Mouse (Mus musculus): ENCODE data around the gene Slc7a11.

Slc7a11 gene

DNA sequence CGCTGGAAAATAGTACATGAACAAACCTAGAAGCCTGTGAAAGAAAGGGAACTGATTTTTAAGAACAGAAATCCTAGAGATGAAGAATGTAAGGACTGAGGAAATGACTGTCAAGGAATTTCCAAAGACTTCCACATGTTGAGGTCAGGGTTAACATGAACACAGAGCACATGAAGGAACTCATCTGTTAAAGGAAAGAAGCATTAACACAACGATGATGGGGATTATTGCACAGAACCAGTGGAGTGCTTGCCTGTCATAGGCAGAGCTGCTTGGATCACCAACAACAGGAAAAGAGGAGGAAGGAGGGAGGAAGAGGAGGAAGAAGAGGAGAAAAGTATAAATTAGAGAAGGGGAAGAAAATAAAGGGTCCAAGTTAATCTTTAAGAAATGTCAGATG, 223.0 kb downstream of the Slc7a11 start:
- in situ Hi-C loops (cut with MseI, MboI), result no loop called here

DNA sequence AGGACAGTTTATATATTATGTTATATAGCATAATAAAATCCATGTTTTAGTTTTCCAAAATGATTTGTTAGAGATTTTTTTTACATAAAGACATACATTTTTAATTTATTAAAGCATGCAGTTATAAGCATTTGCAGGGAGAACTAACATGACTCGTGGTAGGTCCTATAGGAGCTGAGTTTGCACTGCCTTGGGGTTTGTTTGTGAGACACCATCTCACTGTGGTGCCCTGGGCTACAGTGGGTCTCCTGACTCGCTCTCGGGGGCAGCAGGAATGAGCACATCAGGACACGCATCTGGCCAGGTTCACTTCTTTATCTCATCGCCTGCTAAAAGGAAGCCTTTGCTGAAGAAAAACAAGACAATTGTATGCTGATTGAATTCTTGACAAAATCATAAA, 257.0 kb downstream of the Slc7a11 start:
- in situ Hi-C loops (cut with MseI, MboI), result no loop called here

DNA sequence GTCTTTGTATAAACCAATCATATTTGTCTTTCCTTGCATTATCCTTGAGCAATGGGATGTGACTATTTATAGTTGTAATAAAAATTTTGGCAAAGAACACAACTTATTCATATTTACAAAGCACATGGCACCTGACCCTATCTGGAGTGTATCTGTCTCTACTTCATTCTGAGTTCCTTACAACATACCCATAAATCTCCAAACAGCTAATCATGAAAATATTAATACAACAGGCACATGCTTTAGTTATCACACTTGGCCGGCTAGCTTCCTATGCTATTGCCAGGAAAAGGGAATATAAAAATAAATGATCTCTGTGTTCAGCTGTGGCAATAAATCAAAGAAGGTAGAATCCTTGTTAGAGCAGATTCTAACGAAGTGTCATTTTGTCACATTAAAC, 257.5 kb downstream of the Slc7a11 start:
- in situ Hi-C loops (cut with MseI, MboI), result no loop called here

DNA sequence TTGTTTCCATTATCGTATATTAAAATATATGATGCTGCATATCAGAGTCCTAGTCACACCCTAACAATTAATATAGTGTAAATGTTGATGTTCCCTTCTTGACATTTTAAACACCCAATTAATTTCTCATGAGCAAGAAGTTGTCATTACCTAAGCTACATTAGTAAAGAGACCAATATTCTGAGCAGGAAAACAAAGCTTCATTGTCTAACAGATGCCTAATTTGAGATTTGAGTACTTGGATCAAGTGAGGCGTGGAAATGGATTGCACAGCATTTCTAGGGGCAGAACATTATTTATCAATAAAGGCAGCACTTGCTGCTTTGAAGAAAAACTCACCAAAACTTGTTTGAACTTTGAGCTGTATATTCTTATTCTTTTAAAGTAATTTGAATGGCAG, 282.7 kb downstream of the Slc7a11 start:
- in situ Hi-C loops (cut with MseI, MboI), result no loop called here

DNA sequence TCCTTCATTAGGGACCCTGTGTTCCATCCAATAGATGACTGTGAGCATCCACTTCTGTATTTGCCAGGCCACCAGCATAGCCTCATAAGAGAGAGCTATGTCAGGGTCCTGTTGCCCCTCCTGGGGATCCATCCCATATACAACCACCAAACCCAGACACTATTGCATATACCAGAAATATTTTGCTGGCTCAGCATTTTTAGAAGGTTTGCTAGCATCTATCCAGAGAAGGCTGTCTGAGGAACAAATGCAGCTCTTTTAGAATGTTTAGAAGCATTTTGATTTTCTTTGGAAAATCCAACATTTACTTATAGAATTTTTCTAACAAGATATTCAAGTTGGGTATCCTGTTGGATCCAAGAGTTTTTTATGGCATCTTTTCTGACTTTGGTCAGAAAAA, 299.3 kb downstream of the Slc7a11 start:
- in situ Hi-C loops (cut with MseI, MboI), result no loop called here

DNA sequence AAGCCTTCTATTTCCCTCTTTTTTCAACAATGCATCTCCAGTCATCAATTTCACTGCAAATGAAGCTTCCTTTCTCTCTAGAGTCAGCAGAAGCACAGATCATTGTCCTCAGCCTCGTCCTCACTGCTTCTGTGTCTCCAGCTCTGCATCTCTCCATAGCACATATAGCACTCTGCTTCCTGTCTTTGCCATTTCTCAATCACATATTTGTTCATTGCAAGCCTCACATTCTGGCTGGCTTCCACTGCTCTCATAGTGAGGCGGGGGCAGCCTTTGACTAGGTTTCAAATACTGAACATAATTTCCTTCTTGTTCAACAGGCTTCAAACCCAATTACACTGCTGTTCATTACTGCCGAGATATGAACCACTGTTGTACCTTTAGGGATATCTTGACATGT, 305.1 kb downstream of the Slc7a11 start:
- in situ Hi-C loops (cut with MseI, MboI), result no loop called here

DNA sequence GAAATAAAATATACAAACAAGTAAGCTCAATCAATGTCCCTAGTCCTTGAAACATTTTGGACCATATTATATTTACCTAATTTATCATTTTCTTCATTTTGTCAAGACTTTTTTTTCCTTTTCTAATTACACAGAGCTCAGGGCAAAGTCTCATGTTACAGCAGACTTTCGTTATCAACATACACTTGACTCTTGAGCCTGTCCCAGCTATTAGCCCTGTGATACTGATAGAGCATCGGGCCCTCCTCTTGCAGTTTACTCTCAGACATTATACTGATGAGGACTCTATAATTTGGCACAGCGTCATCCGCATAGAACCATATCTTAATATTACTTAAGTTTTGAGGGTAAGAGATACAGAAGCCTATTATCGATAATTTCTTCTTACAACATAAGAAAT, 311.2 kb downstream of the Slc7a11 start:
- in situ Hi-C loops (cut with MseI, MboI), result no loop called here

DNA sequence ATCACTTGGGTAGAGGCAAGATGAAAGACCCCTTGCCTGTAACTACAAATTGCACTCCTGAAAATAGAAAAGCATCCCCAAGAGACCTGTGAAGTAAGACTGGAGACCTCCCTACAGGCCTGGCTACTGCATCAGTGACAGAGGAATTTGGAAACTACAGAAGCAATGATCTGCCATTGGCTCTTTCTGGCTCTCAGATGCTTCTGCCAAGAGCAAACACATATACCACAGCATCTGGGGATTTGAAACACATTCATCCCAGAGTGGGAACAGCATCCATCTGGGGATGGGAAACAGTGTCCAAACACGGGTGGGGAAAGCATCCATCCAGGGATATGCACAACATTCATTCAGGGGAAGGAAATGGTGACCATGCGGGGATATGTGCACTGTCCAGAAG, 313.1 kb downstream of the Slc7a11 start:
- in situ Hi-C loops (cut with MseI, MboI), result no loop called here

DNA sequence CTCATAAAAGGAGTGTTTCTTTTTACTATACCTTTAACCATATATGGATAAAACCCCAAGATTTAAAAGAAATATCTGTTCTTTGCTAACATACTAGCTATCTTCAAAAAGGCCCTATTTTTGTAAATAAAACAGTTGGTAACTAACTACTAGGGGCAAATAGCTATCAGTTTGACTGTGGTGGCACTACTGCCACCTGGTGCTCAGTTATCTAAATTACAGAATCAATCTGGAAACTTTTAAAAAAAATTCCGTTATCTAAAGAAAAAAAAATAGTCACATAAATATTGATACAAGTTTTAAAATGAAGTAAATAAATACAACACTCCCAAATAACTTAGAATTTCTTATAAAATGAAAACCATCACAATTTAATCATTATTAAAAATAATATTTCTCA, 322.4 kb downstream of the Slc7a11 start:
- in situ Hi-C loops (cut with MseI, MboI), result no loop called here

DNA sequence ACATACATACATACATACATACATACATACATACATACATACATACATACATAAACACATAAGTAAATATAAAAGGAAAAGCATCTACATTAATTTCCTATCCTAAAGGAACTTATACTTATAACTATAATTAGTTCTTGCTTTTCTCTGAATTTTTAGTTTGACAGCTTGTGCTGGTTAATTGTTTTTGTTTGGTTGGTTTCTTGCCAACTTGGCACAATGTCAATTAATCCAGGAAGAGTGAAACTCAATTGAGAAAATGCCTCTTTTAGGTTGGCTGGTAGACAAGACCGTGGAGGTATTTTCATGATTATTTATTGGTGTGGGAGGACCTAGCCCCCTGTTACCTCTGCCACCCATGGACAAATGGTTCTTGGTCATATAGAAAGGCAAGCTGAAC, 327.1 kb downstream of the Slc7a11 start:
- in situ Hi-C loops (cut with MseI, MboI), result no loop called here

DNA sequence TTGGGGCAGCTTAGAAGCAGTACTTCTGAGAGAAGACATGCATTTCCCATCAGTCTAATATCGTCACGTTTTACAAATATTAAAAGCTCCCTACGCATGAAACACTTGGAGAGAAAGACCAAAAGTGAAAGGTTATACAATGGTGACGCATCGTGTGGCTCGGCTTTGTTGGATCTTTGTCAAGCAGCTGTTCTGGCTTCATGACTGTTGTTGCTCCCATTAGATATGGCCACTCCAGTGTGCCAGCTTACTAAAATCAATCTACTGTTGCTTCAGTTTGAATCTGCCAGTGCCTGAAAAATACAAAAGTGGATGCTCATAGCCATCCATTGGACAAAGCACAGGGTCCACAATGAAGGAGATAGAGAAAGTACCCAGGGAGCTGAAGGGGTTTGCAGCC, 337.9 kb downstream of the Slc7a11 start:
- in situ Hi-C loops (cut with MseI, MboI), result no loop called here

DNA sequence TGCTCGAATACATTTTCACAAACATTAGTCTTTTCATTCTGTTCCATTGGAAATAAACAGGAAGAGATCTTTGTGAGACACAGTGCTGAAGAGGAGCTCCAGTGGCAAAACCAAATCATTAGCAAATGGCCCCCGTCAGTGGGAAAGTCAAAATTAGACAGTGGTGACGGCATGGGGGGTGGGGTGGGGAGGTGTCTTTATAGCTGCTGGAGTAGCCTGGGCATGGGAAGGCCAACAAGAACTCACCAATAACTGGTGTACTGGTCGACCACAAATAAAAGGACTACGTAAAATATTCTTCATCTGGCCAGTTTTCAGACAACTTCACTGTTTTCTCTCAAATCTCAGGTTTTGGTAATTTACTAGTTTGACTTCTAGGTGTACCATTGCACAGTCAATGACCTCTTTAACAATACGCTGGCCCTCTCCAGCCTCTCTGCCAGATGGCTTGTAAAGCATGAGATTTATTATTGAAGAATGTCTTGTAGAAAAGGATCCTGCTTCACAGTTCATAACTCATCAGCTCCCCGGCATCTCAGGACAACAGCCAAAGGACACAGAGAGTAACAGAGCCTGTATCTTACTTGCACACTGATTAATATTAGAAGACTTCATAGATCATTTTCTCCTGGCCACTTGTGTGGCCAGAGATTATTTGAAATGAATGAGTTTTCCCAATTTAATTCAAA, 348.9 kb downstream of the Slc7a11 start:
- in situ Hi-C loops (cut with MseI, MboI), result loop anchor here in 1 of 2 experiments (25.0 kb wide), 1 partner anchor 1007 kb away; no protein-coding TSS in a partner anchor

DNA sequence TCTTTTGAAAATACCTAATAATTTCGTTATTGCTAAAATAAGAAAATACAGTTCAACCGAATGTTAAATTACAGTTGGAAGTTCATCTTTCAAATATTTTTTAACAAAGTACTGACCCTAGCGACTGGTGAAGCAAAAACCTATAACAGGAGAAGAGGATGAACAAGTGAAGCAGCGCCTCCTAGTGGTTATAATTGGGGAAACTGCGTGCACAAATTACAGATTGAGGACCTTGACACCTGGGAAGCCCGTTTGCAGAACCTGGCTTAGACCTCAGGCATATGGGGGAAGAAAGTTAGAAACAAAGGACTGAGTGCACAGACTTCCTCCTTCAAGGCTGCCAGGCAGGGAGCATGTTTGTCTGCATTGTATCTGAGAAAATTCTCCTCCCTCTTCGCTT, 366.4 kb downstream of the Slc7a11 start:
- in situ Hi-C loops (cut with MseI, MboI), result loop anchor here in 1 of 2 experiments (25.0 kb wide), 1 partner anchor 990 kb away; no protein-coding TSS in a partner anchor

DNA sequence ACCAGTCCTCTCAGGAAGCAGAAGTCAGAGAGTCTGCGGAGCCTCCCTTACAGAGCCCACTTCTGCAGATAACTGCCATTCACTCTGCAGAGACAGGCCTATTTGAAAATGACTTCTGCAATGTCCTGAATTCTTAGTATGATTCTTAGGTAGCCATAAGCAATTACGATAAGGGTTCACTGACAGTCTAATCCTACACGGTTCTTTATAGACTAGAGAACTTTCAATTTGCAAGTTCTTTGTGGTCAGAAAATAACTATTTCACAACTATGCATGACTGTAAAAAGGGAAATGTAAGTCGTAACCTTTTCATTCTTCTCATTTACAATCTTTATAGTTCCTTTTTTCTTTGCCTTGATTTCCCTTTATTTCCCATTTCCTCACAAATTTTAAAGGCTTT, 380.0 kb downstream of the Slc7a11 start:
- in situ Hi-C loops (cut with MseI, MboI), result no loop called here

DNA sequence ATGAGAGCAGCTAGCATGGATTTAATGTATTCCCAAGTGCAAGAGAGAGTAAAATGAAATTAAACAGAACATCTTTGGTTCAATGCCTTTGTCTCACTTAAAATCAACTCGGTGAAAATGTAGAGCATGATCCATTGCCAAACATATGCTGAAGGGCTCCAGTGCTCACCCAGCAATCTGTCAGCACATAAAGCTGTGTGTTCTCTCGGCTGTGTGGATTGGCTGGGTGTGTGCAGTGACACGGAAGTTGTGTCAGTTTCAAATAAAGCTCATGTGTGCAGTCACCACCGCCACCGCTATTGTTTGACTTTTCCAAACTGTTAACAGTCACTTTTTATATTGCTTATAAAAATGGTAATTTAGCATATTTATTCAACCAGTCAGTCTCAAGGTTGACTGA, 398.7 kb downstream of the Slc7a11 start:
- in situ Hi-C loops (cut with MseI, MboI), result no loop called here

DNA sequence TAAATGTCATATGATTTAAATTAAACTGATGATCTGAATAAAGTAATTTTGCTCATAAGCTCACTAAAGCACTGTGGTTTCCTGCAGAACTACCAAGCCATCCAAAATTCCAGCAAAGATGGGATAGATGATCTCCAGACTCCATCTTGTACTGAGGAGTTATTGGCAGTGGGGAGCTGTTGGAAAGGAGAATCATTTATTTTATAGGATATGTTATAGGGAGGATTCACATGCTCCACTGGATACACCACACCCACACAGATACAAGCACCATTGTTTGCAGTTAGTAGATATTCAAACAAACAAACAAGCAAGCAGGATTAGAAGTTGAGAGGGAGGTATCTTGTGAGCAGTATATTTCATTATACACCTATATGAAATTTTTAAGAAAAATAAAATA, 399.3 kb downstream of the Slc7a11 start:
- in situ Hi-C loops (cut with MseI, MboI), result no loop called here

DNA sequence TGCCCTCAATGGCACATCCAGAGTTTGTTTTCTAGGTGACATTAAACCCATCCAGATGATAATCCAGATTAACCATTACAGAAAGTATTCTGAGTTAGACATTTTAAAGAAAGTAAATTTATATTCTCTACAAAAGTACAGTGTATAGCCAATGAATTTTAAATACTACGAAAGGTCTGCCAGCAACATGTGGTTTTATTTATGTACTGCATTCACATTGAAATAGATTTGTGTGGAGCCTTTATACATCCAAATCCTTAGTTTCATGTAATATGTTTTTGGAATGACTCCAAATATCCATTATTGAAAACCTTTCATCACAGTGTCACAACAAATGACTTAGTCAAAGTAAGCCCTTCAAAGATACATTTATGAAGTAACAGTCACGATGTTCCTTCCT, 402.3 kb downstream of the Slc7a11 start:
- in situ Hi-C loops (cut with MseI, MboI), result no loop called here

DNA sequence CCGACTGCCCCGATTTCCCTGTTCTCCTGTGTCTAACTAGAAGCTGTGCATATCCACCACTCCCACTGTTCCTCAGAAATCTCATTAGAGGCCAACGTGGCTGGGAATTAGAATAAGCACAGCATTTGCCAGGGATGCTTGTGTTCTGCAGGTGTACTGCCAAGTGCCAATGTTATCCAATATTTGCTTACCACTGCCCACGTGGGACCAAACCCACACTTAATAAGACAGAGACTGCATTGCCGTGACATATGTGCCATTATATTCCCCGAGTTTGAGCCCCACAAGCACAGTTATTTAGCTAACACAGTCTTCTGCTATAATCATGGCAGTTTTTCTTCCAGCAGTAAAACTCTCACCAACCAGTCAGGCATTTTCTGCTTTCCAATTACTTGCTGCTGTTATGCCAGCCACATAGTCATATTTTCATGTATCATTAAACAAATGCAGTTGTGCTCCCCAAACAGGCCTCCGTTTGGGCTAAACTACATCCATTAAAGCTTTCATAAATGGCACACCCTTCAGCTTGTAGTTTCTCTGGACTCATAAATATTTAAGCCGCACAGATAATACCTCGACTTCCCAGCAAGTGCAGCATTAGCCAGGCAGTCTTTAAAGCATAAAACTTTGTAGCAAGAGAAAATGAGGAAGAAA, 407.4 kb downstream of the Slc7a11 start:
- in situ Hi-C loops (cut with MseI, MboI), result no loop called here

DNA sequence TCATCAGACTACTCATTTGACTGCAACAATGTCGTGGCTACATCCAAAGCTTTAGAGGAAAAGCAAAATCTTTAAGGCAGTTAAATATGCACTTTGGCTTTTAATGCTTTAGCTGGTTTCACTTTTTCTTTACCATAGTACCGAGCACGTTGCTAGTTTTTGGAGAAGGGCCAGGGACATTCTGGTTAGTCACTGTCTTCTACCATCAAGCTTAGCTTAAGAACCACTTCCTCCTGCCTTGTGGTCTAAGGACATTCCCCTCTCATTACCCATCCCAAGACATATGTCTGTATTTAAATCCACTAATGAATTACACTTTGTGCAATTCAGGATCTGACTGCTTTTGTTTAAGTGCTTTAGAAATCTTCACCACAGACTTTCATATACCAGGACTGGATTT, 410.1 kb downstream of the Slc7a11 start:
- in situ Hi-C loops (cut with MseI, MboI), result no loop called here

DNA sequence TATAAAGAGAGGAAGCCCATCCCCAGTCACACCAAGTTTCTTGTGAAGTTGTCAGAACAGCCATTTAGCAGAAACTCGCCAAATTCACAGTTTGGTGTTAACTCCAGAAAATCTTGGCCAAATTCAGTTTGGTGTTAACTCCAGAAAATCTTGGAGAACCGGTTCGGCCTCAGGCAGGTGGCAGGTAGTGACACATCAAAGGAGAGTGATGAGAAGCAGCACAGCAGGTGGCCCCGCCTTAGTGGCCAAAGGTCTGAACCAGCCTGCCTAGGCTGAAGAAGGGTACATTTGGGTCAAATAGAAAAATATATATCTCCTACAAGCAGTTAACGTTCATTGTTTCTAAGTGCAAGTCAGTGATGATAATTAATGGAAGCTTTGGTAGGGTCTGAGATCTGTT, 417.4 kb downstream of the Slc7a11 start:
- in situ Hi-C loops (cut with MseI, MboI), result no loop called here

DNA sequence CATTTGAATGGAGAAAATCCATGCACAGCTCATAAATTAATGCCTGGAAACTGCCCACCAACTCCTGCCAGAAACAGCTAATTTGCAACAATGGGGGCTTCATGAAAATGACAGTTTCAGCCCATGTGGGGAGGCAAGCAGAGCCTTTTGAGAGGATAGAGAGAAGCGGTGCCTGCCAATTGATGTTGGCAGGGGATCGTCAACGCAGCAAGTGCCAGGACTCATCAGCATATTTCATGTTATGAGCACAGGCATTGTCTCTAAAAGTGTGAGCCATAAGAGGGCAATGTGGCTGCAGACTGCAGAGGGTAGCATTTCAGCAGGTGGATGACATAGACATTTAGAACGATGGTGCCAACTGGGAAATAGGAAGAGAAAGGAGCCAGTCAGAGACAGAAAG, 429.0 kb downstream of the Slc7a11 start:
- in situ Hi-C loops (cut with MseI, MboI), result no loop called here

DNA sequence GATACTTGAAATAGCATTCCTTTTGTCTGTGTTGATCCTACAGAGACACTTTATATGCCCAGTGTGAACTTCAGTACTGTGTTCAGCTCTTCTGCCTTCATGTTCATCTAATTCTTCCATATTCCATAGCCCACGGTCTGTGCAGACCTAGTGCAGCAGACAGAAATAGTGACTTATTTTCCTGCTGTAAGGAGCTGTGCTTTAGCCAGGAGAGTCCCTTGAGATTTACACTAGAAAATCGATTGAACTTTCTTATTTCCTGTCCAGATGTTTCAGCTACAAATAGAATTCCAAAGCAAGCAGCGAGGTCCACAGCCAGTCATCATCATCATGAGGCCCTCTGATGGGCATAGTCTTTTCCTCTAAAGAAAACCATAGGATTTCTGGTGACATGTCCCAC, 431.4 kb downstream of the Slc7a11 start:
- in situ Hi-C loops (cut with MseI, MboI), result no loop called here

DNA sequence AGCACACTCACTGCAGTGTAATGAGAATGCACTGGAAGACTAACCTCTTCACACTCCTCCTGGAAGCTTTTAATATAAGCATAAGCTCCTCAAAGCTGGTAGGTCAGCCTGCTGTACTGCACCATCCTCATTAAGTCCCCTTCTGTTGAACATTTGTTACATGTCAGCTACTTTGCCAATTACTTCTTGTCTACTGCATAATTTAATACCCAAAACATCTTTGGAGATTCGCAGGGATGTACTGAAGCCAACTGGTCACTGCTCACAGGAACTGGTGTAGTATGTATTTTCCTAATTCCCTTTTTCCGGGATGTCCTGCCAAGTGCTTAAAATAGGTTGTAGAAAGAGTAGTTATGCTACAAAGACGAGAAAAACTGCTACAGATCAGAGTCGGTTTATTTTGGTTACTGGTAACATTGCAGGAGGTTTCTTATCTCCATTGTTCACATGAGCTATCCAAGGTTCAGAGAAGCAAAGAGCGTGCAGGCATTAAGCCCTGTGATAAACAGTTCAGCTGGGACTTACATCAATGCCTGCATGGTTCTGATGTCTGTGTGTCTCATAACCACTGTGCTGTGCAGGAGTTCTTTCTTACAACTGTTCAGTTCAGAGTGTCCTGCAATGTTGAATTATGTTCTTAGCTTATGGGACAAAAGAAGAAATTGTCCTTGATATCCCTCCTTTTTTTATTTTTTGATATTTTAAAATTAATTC, 439.3 kb downstream of the Slc7a11 start:
- in situ Hi-C loops (cut with MseI, MboI), result no loop called here

Measured in mouse trophoblast stem cell (cell line).